Mouse (Mus musculus) T-helper 2 cell (primary cell): ENCODE measurements around the gene Nav2.

Experiments used
- in situ Hi-C: fragments of 300-600 bp; cut with MboI, MseI; formaldehyde crosslinking; loops from one replicate; pipeline ENCODE4 v1.15.1; 2025; ENCODE audit warnings: high pct_unique_total_duplicates

The Nav2 gene

DNA sequence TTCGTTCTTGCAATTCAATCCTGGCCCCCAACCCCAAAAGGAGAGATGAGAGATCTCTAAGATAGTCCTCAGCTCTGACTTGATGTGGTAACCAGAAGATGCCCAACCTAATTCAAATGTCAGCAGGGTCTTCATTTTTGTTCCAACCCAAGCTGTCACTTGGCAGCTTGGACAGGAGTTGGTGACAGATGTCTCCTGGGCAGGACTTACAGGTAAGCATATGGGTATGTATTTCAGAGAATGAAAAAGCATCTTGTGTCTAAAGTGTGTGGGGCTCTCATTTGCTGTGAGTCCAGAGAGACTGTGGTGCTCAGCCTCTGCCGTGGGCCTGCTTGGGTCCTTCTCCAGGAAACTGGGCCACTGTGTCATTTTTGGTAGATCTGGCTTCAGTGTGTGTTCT, 23.6 kb downstream of the Nav2 start:
- in situ Hi-C loops = no loop called here

DNA sequence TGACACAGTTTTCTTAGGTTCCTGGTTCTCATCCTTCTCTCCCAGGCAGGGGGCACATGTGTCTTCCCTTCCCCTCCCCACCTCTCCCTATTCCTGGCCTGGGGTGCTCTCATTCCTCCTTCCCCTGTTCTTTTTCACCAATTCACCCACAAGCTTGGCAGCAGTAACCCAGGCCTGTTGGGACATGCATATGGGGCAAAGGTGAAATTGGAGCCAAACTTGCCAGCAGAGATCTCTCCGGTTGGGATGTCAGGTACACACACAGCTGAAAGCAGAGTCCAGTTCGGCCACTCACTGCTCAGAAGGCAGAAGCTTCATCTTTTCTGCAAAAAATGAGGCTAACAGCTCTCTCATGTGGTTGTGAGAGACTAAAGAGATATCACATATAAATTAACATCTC, 26.3 kb downstream of the Nav2 start:
- in situ Hi-C loops = no loop called here

- in situ Hi-C loops = no loop called here
Observed at GRCm38 (mm10) chr7:48937562-48937961, 29.0 kb downstream of the Nav2 start.

GRCm38 (mm10) chr7:48938190-48938589, 29.7 kb downstream of the Nav2 start:
- in situ Hi-C loops = no loop called here

DNA sequence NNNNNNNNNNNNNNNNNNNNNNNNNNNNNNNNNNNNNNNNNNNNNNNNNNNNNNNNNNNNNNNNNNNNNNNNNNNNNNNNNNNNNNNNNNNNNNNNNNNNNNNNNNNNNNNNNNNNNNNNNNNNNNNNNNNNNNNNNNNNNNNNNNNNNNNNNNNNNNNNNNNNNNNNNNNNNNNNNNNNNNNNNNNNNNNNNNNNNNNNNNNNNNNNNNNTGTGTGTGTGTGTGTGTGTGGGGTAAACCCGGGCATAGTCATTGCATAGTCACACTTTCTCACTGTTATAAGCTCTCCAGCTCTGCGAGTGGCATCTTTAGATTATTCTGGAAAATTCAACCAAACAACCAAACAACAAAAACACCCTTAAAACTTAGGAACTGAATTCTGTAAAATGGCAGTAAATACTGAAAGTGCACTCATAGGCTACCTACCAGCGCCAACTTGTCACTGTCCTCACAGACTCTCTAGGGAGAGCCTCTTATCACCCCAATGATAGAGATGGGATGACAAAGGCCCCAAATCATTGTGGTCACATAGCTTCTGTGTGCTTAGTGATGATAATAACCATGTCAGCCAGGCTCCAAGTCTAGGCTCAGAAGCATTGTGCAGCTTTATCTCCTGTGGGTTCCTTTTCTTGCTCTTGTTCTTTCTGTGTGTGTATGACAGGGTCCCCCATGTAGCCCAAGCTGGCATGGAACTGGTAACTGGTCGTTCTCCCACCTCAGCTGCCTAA, 40.0 kb downstream of the Nav2 start:
- in situ Hi-C loops = no loop called here

DNA sequence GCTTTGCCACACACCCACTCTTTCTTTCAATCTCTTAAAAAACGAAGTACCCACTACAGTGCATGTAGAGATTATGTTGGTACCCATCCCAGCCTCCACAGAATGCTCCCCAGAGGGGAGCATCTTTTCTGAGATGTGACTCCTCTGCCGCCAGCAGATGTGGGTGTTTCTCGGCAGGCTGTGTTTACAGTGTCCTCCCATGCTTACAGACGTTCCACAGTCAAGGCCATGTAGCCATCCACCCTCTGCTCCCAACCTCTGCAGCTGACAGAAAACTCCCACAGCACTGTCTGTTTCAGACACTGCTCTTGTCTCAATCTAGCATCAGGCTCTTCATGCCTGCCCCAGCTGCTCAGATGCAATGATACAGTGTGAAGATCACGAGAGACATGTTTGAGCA, 46.0 kb downstream of the Nav2 start:
- in situ Hi-C loops = no loop called here

DNA sequence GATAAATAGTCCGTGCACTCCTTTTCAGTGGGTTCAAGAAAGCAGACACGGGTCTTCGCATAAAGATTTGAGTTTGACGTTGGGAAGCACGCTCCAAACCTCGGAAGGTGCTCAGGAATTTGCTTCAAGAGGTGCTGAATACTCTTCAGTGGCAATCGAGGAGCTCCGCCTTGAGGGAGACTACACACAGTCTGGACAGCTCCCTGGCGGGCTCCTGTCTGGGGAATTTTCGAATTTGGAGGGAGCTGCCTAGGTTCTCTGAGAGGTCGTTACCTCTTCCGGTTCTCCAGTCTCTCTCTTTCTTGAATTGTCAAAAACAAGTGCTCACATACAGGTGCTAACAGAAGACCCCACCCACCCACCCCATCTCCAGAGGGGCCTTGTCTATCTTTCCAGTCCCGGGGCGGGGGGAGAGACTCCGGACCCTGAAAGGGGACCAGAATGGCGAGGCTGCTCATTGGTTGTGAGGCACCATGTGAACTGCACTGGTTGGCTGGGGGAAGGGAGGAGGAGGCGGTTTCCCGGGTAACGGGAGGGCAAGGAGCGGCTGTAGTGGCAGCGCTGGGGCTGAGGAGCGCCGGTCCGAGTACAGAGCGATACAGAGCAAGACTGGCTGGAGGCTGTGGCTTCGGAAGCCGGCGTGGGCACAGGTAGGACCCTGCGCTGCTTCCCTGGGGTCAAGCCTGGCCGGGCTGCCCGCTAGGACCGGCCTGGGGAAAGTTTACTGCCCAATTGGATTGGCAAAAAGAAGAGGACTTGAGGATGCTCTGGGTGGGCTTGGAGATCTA, 50.2 kb downstream of the Nav2 start:
- in situ Hi-C loops = no loop called here

DNA sequence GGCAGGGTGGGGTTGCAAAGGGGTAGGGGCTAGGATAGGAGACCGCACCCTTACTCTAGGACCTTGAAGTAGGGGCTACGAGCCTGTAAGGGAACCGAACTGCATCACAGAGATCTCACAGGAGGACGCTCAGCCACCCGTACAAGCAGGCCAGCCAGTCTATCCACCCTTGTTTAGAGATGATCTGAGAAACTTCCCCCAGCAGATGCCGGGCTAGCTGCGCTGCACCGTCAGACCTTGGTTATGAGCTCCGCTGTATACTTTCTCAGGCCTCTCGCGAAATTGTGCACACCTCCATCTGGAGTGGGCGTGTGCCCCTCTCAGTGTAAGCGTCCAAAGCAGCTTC, 50.8 kb downstream of the Nav2 start:
- in situ Hi-C loops = no loop called here

DNA sequence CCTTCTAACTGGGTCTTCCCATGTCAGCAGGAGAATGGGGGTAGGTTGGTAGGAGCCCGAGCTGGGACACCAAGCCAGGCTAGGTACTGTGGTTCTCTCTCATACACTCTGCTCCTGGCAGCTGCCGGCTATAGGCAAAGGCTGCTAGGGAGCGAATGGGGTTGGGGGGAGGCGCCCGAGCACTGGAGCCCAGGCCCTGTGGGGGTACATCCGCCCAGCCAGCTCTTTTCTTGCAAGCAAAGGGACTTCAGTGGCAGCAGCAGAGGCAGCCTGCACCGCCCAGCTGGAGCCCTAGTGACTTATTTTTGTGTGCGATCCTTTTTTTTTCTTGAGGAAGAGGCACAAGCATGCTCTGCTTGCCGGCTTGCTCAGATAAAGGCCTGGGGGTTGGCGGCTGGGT, 51.6 kb downstream of the Nav2 start:
- in situ Hi-C loops = no loop called here

DNA sequence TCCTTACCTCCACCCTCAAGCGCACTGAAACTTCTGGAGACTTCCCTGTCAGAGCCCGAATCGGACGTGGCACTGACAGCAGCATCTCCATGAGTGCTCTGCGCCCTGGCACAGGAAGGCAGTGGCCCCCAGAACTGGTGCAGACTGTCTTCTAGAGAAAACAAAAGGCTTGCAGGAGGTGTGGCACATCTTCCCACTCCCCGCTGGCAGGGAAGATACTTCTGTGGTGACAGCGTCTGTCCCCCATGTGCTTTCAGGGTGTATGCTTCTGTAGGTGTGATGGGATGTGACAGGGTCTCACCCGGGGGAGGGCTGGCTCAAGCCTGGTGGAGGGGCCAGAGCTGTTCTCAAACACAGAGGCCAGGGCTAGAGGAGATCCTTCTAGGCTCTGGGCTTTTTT, 53.0 kb downstream of the Nav2 start:
- in situ Hi-C loops = no loop called here

DNA sequence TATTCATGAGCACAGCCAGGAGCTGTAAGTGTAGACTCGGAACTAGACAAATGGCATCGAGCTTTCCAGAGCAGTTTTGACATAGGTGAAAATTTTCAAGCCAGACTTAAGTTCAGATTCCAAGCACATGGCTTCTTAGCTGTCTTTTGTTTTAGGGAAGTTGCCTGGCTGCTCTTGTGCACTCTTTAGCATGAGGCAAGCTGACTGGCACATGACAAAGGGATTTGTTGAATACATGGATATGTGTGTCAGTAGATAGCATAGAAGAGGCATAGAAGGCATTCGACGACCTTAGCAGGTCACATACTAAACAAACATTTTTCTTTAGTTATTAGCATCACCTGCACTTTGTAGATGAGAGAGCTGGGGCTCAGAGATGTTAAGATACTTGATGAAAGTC, 53.4 kb downstream of the Nav2 start:
- in situ Hi-C loops = no loop called here

- in situ Hi-C loops = no loop called here
Observed at GRCm38 (mm10) chr7:48963112-48963511, 54.6 kb downstream of the Nav2 start.

- in situ Hi-C loops = no loop called here
Observed at GRCm38 (mm10) chr7:48963554-48963953, 55.0 kb downstream of the Nav2 start.

DNA sequence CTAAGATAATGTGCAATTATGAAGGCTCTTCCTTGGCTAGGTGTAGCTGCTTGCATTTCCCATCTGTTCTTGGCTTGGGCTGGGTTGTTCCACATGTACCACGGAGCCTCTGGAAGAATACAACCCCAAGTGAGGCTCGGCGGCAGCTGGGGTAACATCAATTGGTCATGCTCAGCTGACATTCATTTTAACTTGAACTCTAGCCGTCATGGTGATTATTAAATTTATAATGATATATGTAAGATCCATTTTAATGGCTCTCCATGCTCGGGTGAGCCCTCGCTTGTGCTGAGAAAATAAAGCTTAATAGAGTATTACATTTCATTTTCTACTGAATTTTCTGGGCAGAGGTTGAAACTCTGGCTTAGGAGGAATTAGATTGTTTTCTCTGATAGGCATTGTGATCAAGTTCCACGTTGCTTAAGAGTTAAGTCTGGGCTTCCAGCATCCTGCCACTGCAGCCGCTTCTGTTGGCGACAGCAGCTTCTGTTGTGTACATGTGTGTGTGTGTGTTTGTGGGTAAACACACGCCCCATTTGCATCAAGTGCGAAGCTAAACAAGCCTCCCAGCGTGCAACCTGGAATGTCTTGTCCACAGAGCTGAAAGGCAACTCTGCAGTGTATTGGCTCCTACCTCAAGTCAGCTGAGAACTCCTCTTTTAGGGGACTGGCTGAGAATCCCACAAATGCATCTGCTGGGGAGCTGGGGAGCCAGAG, 57.4 kb downstream of the Nav2 start:
- in situ Hi-C loops = no loop called here

DNA sequence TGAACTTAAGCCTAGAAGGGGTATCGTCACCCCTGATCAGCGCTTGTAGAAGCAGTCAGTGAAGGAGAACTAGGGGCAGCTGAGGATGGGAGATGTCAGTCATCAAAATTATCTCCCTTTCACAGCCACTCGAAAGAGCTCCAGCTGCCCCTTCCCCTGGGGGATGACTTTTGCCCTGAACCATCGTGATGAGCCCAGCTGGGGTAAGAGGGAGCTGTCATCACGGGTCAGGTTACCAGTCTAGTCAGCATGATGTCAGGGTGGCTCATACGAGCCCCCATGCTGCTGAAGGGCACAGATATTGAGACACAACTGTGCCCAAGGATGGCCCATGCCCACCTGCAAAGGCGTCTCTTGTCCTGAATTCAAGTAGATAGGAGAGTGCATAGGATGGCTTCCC, 72.5 kb downstream of the Nav2 start:
- in situ Hi-C loops = no loop called here

GRCm38 (mm10) chr7:48981814-48982213, 73.3 kb downstream of the Nav2 start:
- in situ Hi-C loops = no loop called here

DNA sequence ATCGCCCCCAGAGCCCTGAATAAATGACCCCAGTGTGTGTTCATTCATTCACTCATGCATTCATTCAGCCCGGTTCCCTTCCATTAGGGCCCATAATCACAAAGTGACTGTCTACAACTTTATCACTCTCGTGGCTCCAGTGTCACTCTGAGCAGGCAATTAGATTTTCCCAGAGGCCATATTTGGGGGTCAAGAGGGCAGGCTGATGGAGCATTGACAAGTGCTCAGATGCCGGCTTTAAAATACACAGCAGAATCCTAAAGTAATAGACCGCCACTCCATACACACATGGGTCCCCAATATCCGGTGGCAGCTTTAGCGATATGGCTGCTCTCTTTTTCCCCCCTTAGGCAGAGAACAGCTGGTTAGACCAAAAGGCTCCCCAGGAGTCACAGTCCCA, 74.1 kb downstream of the Nav2 start:
- in situ Hi-C loops = no loop called here

DNA sequence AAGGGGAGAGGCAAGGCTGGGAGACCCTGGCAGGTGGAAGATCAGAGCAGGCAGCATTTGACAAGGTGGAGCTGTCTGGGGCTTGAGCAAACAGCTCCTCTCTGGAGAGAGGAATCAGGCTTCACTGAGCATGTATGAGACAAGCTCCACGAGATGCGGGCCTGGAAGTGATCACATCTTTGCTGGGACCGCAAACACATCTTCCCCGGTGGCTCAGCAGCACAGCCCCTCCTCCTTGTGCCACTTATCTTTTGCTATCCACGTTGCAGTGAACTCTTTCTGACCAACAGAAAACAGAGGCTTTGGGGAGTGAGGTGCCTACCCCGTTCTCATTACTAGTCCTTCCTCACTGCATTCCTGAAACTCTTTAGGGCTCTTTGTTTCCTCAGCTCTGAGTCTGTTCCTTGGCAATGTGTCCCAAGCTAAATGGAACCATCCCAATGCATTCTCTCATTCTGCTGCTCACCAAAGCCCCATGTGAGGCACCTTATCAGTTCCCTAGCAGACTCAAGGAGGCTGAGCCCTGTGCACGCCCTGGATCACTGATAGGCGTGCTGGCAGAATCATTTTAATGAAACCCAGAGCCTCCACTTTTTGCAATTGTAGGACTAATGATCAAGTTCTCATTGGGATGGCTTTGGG, 83.5 kb downstream of the Nav2 start:
- in situ Hi-C loops = no loop called here

- in situ Hi-C loops = no loop called here
Observed at GRCm38 (mm10) chr7:48995171-48995570, 86.7 kb downstream of the Nav2 start.

- in situ Hi-C loops = no loop called here
Observed at GRCm38 (mm10) chr7:48995701-48996100, 87.2 kb downstream of the Nav2 start.

DNA sequence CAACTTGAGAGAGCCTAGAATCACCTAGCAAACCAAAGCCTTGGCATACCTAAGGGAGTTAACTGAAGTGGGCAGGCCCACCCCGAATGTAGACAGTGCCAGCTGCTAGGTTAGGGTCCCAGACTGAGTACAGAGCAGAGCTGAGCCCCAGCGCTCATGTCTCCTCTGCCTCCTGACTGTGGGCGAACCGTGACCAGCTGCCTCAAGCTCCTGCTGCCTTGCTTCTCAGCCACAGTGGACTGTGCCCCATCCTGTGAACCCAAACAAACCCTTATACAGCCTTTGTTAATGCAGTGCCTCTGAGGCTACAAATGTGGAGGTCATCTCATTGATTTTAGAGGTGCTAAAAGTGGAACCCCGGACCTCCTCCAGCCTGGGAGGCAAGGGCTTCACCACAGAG, 88.3 kb downstream of the Nav2 start:
- in situ Hi-C loops = no loop called here

GRCm38 (mm10) chr7:48998097-48998496, 89.6 kb downstream of the Nav2 start:
- in situ Hi-C loops = no loop called here
